Mouse (Mus musculus) cerebral cortex, adult 2 months (tissue): Measurements from ENCODE around the gene Plpp2.

Experiments
- WGBS: fragments of 180-500 bp; shearing (Covaris S2); methylation state at CpG from one replicate; pipeline ENCODE4 v1.1.7; 2018; 5-methylcytosine and 5-hydroxymethylcytosine counted together

Gene Plpp2

DNA sequence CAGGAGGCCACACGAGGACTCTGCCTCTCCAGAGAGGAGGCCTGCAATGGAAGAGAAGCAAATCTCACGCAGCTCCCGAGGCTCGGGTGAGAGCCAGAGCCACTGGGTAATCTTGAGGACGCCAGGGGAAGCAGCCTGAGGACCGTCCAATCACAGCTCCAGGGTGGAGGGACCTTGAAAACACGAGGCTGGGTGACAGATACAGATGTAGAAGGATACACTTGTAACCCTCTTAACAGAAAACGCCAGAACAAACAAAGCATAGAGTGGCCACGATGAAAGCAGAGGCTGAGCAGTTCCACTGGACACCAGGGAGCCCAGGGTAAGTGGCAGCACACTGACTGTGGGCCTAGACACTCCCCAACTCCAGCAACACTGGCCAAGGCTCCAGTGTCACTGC, 16.8 kb upstream of the Plpp2 start:
- 79% methylated on average over 9 of the region's 9 CpGs for WGBS

DNA sequence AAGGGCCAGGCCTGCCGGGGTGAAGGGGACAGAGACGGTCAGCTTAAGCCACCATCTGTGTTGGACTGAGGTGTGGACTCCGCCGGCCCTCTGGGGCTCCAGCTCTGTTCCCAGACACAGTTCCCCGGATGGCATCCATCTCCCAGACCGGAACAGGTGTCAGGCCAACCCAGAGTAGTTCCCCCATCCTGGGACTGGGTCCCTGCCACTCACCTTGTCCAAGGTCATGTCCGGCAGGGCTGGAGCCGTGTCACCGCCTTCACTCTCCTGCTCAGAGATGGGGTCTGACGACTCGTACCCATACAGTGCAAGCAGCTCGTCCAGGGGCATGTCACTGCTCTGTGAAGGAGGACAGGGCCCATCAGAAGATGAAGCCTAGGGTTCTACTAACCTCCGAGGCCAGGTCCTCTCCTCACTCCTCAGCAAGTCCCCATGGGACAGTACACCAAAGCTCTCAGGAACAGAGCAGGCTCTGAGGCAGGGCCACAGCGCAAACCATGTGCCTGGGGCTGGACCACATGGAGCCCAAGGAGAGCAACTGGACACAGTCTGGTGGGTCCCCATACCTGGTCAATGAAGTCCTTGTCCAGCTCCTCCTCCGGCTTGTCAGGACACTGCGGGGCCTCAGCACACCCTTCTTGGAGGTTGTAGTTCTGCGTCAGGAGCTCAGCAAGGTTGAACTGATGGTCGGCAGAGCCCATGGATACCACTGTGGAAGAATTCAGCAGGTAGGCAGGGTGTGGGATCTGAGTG, 15.6 kb upstream of the Plpp2 start:
- WGBS, result 93% methylated on average over 18 of the region's 18 CpGs

- WGBS, result 91% methylated on average over 5 of the region's 5 CpGs
Measured at GRCm38 (mm10) chr10:79548546-79548945, 14.9 kb upstream of the Plpp2 start.

- 80% methylated on average over 5 of the region's 5 CpGs for WGBS
Measured at GRCm38 (mm10) chr10:79547148-79547675, 13.6 kb upstream of the Plpp2 start.

DNA sequence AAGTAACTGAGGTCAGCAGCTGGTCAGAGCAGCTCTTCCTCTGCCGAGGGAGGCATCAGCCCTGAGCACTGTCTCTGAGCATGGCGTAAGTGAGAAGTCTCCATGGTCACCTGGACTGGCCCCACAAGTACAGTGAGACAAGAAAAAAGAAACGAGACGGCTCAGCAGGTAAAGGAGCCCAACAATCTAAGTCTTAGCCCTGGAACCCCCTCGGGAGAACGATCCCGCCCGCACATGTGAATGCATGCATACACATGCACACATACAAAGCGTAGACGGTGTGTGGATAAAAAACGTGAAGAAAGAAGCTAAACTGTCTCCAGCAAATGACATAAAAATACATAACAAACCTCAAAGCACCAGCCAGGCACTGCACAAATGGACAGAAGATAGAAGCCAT, 12.9 kb upstream of the Plpp2 start:
- 93% methylated on average over 11 of the region's 11 CpGs for WGBS

DNA sequence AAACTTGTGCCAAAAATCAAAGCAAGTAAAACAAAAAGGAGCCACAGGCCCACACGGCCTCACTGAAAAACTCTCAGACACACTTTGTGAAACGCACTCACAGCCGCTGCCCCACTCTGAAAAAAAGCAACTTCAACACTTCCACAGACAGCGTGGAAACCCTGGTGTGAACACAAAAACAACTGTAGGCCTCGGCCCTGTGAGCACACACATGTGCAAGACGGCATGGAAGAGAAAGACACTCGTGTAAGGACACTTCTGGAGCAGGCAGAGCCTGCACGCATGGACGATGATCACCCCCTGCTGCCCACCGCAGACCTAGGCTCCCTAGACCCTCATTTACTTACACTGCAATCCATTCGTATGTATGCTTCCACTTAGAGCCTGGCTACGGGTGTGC, 12.3 kb upstream of the Plpp2 start:
- WGBS, result 87% methylated on average over 12 of the region's 12 CpGs

DNA sequence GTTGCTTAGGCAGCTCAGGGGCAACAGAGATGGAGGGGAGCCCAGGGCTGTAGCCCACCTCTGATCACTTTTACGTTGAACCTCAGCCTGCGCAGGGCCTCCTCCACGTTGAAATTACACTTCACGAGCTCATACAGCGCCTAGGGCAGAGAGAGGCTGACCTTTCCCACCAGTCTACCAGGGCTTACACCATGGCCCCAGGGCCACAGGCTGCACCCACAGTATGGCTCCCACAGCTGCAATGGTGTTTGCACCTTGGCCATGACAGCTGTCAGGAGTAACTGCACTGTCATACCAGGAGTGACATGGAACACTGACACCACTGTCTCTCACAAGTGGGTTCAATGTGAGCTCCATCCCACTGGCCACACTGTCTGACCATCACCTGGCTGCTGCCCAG, 11.0 kb upstream of the Plpp2 start:
- WGBS, result 95% methylated on average over 5 of the region's 5 CpGs

DNA sequence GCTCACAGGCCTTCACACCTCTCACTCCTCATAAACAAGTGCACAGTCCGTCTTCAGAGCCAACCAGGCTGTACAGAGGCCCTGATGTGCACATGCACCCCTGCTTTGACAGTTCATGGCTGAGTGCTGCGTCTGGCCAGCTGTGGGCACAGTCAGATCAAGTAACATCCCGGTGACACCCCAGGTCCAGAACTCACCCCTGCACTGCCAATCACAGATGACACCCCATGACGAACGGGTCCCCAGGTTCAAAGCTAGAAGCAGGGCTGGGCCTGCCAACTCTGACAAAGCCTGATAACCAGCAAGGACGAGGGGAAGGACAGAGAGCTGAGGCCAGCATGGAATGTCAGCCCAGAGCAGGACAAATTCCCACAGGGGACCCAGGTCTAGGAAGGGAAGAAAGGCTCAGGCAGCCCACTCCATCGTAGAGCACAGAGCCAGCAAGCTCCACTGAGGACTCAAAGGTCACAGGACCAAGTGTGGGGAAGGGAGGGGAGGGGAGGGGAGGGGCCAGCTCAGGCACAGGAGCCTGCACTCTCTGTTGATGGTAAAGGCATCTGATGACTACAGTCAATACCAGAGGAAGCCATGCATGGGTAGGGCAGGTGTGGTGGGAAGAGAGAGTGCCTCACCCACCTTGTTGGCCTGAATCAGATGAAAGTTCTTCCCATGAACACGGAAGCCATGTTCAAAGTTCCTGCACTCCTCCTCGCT, 10.4 kb upstream of the Plpp2 start:
- WGBS, result 85% methylated on average over 9 of the region's 9 CpGs

GRCm38 (mm10) chr10:79542171-79542570, 8.6 kb upstream of the Plpp2 start:
- WGBS, result 87% methylated on average over 11 of the region's 11 CpGs

DNA sequence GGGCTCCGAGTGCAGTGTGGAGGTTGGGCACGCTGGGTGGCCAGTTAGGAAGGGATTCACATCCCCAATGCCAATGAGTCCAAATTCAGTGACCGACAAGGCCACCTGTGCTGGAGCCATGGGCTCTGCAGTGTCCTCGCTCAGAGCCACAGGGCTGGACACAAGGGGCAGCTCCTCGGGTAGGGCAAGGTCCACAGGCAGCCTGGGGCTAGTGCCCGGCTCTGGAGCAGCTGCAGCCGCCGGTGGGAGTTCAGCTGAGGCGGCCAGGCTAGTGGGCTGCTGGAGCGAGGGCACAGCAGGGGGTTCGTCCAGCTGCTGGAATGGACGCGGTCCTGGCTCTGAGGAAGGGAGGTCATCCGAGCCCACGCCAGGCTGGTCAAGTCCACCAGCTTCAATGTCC, 7.9 kb upstream of the Plpp2 start:
- 68% methylated on average over 15 of the region's 15 CpGs for WGBS

- WGBS, result 80% methylated on average over 11 of the region's 11 CpGs
Measured at GRCm38 (mm10) chr10:79540746-79541145, 7.2 kb upstream of the Plpp2 start.

DNA sequence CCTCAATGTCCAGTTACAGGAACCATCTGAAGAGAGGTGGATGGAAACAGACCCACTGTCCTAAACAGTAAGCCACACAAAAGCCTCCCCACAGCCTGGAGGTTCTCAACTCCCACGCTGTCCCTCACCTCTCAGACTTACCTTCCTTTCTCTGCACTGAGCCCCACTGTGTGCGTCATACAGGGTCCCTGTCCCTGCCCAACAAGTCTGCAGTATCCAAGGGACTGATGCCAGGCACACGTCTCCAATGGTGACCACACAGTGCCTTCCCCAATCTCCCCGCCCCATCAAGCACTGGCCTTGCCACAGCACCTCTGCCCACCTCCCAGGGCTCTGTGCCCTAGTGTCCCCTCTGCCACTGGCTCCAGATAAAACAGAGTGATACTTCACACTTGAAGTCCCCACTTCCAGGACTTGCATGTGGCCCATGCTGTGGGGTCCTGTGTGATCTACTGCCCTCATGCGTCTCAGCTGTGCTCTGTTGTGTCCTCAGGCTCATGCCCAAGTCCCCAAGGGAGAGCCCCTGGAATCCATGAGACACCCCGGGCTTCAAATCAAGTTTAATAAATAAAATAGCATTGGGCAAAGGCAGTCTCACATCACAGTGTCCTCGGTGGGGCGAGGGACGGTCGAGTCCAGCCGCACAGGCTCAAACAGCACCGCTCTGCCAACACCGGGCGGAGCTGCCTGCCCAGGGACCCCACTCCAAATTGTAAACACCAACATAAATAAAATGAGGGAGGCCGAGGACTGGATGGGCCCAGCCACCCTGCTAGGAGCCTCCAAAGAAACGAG, 6.3 kb upstream of the Plpp2 start:
- WGBS, result 92% methylated on average over 16 of the region's 16 CpGs

GRCm38 (mm10) chr10:79538873-79539272, 5.3 kb upstream of the Plpp2 start:
- WGBS, result 56% methylated on average over 4 of the region's 4 CpGs

GRCm38 (mm10) chr10:79538323-79538722, 4.7 kb upstream of the Plpp2 start:
- WGBS, result 61% methylated on average over 3 of the region's 3 CpGs

- WGBS, result 90% methylated on average over 2 of the region's 2 CpGs
Measured at GRCm38 (mm10) chr10:79537781-79538180, 4.2 kb upstream of the Plpp2 start.

DNA sequence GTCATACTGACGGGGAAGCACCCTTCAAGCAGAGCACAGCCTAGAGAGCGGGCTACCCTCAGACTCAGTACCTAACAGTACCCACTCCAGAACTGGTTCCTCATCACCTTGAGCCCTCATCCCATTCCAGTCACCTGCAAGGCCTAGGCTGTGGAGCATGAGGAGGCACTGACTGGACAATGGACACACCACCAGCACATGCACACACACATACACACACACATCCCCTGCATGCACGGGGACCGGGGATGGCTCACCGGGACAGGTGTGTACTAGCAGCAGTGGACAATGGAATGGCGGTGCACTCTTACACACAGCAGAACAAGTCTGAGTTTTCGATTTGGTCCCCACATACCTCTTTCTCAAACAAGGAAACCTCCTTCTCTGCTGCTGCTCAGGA, 3.7 kb upstream of the Plpp2 start:
- WGBS, result 94% methylated on average over 7 of the region's 7 CpGs

DNA sequence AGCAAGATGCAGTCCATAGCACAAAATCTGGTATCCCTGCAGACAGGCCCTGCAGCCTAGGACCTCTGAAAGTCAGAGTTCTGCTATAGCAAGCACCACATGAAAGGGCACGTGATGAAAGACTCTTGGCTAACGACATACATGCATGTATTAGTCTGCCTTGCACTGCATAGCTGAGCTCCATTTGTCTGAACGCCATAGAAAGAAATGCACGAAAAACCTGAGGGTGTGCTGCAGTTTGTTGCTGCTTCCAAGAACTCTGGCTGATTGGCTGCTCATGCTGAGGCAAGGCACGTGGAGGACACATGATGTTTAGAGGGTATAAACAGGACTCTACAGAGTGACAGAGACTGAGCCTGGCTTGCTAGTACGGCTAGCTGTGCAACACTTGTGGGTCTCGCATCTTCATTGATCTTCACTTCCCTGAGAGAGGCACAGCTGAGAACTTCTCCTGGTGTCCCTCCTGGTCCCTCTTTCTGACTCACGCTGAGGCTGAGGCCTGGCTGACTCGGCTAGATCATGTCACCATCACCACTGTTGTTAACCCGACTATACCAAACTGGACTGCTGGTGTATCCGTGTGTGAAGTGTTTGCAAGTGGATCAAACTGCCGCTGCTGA, 3.0 kb upstream of the Plpp2 start:
- WGBS, result 72% methylated on average over 12 of the region's 12 CpGs

GRCm38 (mm10) chr10:79535431-79535830, 1.8 kb upstream of the Plpp2 start:
- 63% methylated on average over 1 of the region's 1 CpGs for WGBS

DNA sequence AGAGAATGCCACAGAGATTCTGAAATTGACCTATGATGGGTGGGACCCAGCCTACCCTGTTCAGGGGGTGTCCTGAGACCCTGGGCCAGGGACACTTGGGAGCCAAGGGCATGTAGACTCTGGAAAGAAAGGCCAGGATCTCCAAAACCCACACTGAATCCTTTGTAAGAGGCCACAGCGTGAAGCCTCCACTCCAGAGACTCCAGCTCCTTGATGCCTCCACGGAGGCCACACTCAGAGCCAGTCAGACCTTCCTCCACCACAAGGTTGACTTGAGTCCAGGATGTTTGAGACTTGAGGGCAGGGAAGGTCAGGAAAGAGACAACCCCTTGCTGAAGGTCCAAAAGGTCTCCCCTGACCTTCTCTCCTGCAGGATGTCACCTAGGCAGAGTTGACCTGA, 830 bp upstream of the Plpp2 start:
- 91% methylated on average over 2 of the region's 2 CpGs for WGBS

- 51% methylated on average over 3 of the region's 3 CpGs for WGBS
Measured at GRCm38 (mm10) chr10:79532678-79533077, 918 bp downstream of the Plpp2 start.

DNA sequence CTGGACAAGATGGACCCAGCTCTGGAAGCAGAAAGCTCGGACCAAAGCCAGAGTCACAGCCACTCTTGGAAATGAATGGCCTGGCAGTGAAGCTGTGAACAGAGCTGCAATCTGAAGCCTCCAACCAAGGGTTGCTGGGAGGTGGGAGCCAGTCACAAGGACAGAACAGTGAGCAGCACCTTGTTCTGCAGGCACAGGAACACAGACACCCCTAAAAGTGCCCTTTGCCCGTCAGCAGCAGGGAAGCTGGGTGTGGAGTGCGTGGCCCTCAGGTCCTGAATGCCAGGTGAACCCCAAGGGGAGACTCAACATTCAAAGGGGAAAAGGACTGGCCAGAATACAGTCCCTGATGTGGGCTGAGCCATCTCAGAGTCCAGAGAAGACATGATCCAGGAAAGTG, 2.0 kb downstream of the Plpp2 start:
- 88% methylated on average over 3 of the region's 3 CpGs for WGBS

DNA sequence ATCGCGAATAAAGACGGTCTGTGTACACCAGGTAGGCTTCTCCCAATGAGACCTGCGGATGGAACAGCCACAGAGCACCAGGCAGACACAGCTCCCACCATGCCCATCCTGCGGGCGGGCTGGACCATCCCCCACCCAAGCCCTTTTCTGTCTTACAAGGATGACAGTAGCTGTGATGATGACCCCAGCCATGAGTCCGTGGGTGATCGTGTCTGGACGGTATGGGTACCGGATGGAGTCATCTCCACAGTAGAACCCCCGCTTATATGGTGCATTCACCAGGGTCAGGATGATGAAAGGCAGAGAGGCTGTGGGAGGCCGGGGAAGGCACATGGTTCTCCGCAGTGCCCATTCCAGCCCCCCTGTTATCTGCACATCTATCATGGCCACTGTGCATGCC, 2.9 kb downstream of the Plpp2 start:
- 97% methylated on average over 13 of the region's 13 CpGs for WGBS
